Mouse (Mus musculus) cerebellum, adult 11-12 months (tissue): ENCODE measurements around the gene Osbp2.

ENCODE experiments used
- DNase-seq: peaks from one replicate; pipeline ENCODE4 v3.0.0; 2022

Gene Osbp2

DNA sequence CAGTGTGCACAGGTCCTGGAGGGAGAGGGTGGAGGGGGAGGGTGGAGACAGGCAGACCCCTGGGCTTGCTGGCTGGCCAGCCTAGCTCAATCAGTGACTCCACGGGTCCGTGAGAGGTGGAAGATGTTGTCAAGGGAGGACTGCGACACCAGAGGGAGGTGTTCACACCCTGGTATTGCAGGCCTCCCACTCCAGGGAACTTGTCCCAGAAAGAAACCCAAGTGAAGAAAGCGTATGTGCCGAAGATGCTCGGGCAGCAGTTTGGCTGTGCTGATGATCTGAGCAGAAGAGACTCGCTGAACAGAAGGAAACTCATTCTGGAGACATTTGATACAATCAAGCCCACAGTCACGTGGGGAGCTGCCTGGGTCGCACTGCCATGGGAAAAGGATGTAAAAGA lies 109.8 kb downstream of the Osbp2 start:
- peak; percentile 51 for DNase-seq

DNA sequence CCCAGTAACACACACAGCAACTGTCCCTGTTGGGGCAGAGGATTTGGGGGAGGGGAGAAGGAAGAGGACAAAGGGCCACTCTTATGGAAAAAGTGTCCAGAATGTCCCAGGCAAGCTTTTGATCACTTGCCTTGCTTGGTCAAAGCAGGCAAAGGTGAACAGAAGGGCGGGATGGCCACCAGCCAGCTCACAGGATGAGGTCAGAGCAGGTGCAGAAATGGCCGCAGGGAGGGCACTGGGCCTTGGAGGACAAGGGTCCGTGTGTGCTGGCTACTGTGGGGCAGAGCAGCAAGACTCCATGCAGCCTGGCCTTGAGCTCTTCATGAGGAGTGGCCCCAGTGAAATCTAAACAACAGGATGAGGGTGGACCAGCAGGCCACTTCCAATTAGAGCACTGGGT lies 110.9 kb downstream of the Osbp2 start:
- DNase-seq: peak; percentile 93

DNA sequence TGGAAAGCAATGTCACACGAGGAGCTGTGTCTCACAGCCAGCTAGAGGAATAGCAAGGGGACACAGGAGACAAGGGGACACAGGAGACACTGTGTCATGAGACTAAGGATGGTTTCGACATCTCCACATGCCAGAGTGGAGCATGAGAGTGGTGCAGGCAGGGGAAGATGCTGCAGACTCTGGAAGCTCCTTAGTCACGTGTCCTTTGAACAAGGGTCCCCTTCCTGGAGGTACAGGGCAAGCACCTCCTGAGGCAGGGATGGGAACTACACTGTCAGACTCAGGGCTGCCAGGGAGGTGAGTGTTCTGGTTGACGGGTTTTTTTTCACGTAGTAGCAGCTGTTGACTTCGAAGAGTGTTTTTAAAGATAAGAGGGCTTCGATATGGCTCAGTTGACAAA lies 113.9 kb downstream of the Osbp2 start:
- no peak for DNase-seq

DNA sequence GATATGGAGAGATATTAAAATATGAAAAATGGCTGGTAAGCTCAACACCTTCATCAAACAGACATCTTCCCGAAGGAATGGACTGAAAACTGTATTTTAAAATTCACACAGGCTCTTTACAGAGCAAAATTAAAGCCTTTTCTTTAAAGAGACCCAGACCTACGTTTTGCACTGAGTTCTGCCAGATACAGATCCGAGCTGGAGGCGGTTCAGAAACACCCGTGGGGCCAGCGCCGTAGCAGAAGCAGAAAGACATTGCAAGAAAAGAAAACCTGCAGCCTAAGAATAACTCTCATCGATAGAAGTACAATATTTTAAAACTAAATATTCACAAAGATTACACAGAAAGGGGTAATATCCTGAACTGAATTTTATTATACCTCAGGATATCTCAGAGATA lies 121.3 kb downstream of the Osbp2 start:
- no peak for DNase-seq

DNA sequence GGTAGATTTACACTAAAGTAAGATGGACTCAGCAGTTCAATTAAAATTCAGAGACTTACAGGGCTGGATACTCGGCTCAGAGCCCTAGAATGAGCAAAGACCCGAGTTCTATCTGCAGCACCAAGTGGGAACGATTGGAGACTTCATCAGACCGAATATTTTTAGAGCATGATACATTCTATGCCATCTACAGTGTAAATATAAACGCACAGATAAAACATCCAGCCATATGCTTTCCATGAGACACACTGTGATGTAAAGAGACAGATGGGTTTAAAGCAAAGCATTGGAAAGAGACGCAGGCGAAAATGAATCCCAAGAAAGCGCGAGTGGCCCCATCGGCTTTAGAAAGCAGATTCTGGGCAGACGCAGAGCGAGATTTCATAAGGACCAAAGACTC lies 122.5 kb downstream of the Osbp2 start:
- DNase-seq: no peak

GRCm38 (mm10) chr11:3738778-3739177 lies 124.9 kb downstream of the Osbp2 start:
- no peak for DNase-seq

GRCm38 (mm10) chr11:3735715-3736114 lies 128.0 kb downstream of the Osbp2 start:
- DNase-seq: no peak

- DNase-seq: no peak
Measured at GRCm38 (mm10) chr11:3733933-3734636, 129.6 kb downstream of the Osbp2 start.

DNA sequence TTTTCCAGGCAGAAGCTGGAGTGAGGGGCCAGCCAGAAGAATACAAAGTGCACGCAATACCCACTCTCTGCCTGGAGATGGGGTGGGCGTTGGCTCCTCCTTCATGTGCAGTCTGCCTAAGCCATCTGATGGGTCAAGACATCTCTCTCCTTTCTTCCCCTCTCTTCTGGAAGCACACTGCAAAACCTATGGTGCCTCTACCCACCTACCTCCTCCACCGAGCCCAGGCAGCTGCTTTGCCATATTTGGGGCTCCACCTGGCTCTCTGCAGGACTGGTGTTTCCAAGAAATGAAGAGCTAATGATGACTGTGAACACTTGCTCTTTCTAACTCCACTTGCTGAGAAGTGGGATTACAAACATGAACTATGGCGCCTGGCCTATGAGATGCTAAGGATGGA lies 132.2 kb downstream of the Osbp2 start:
- DNase-seq: peak; percentile 31

GRCm38 (mm10) chr11:3727438-3728105 lies 136.1 kb downstream of the Osbp2 start:
- DNase-seq: peak; percentile 71

GRCm38 (mm10) chr11:3725331-3726054 lies 138.2 kb downstream of the Osbp2 start:
- DNase-seq: peak; percentile 20

GRCm38 (mm10) chr11:3724726-3725125 lies 139.0 kb downstream of the Osbp2 start:
- DNase-seq: peak; percentile 61

DNA sequence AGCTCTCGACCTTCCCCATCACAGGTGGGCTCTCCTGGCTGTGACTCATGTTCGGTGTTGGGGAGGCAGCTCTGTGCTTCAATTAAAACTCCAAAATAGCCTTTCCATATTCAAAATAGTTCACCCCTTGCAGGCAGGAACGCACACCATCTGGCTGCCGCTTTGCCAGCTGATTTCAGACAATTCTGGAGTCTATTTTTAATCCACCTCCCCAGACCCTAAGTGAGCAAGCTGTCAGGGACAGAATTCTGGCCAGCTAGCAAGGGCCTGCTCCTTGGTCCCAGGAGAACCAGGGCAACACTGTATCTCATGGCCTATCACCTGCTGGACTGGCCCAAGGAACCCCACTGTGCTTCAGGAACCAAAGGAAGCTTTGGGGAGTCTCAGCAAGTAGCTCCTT lies 139.8 kb downstream of the Osbp2 start:
- peak; percentile 85 for DNase-seq

- DNase-seq: peak; percentile 30
Measured at GRCm38 (mm10) chr11:3722861-3723260, 140.8 kb downstream of the Osbp2 start.

DNA sequence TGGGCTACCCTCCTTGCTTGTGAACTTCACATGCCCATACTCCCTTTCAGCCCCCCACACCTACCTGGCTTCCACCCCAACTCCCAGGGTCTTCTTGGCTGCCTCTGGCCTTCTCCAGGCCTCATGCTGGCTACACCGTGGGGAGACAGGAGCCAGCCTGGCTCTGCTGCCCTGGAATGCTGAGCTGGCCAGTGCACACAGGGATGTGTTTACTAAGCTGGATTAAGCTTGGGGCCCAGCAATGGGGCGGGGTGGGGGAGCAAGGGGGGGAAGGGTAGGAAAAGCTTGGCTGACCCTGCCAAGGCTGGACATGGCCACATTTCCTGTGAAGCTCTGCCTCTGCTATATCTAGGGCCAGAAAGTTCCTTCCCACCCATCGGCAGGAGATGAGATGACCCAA lies 141.7 kb downstream of the Osbp2 start:
- peak; percentile 44 for DNase-seq

- peak; percentile 26 for DNase-seq
Measured at GRCm38 (mm10) chr11:3716662-3717061, 147.0 kb downstream of the Osbp2 start.

GRCm38 (mm10) chr11:3714486-3714885 lies 149.2 kb downstream of the Osbp2 start:
- peak; percentile 65 for DNase-seq

- no peak for DNase-seq
Measured at GRCm38 (mm10) chr11:3710203-3710602, 153.5 kb downstream of the Osbp2 start.

DNA sequence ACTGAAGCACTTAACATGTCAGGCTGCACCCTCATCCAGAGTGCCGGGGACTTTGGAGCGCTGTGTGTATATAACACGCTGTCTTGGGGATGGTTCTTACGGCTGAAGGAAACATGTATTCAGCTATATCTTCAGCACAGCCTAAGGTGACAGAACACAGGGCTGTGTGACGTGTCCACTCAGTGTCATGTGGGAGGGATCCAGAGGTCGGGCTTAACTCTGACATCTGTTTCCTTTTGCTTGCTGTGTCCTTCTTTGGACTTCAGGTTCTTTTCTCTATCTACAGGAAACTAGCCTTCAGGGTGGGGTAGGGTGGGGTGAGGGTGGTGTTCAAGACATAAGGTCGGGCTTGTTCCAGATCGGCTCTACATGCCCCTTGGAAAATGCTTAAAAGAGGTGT lies 156.6 kb downstream of the Osbp2 start:
- no peak for DNase-seq

GRCm38 (mm10) chr11:3704404-3704803 lies 159.3 kb downstream of the Osbp2 start:
- no peak for DNase-seq

DNA sequence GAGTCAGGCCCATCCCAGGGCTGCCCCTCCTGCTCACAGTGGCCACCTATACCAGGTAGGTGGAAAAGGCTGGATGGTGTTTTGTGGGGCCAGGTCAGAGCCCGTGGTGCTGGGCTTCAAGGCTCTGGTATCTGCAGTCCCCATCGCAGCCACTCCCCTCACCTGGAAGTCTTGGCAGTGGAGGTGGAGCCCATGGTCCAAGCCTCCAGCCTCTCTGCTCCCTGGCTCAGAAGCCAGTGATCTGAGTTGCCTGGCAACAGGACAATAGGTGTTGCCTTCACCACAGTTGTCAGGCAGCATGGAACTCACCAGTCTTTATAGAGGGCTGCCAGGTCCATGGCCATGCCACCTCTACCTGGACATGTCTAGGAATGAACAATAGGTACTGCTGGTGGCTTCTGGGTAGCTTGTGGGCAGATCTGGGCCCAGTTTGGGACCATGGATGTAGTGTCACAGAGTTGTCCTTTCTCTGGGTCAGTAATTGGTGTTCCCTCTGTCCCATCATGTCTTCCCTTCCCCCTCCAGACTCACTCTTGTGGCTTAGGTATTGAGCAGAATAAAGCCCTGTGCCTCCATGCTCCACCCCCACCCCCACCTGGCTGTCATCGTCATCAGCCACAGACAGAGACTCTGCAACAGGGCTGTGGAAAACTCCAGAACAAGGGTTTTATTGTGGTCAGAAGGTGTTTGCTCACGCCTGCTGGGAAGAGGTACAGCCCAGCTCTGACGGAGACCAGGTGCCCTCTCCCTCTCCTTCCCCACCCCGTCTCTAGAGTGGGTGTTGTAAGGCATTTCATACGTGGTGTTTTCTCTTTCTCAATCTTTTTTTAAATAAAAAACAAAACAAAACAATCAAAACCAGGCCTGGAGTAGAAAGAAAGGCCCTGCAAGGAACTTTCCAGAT lies 160.4 kb downstream of the Osbp2 start:
- no peak for DNase-seq

- no peak for DNase-seq
Measured at GRCm38 (mm10) chr11:3697441-3697840, 166.3 kb downstream of the Osbp2 start.

DNA sequence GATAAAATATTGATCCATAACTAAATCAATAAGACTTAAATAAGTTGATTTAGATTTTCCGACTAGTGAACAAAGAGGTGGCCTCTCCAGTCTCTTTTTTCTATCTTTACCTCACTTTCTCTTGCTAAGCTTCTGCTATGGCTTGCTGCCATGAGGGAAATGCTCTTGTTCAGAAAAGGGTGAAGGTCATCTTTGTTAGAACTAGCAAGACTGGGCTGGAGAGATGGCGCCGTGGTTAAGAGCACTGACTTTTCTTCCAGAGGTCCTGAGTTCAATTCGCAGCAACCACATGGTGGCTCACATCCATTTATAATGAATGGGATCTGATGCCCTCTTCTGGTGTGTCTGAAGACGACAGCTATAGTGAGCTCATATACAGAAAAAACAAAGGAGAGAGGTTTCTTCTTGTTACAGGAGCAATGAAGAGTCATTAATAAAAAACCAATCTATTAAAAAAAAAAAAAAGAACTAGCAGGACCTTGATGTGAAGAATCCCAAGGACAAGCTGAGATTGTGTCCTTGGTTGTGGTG lies 167.6 kb downstream of the Osbp2 start:
- DNase-seq: no peak
